Mouse (Mus musculus) left cerebral cortex, adult 11 months (tissue): Measurements from ENCODE around the gene Elp5.
A peak's percentile ranks its signal among the peaks of the same experiment; 100 is the strongest.

Experiments used
- DNase-seq: peaks from one replicate; pipeline ENCODE4 v3.0.0; 2022; ENCODE audit warnings: low spot score

Elp5 gene

DNA sequence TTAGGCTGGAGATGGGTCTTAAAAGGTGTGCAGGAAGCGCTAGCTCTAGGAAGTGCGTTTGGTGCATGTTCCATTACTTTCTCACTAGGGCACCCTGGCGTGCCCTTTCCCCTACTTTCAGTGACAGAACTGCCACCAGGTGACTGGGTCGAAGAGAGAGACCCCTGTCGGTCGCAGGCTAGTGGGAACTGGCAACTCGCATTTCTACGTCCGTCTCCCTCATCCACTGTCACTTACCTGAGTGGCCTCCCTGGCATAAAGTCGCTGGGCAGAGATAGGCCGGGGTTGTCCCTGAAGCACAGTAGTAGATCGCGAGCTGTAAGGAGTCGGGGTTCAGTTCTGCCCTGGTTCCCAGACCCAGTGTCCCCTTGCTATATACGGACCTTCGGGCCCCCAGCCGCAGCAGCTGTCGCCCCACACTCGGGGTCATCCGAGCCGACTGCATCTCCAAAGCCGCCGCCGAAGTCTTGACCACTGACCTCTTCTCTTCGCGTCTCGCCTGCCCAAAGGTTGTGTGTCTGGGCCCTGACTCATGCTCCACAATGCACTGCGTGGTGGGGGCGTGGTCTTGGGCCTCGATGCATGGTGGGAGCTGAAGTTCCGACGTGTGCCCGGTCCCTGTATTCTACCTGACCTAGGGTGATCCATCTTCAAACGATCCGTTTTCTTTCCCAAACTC is 32.7 kb upstream of the Elp5 start, which contains the start of gene Acadvl:
Gene Acadvl (minus strand): TSS at position 532 of the 679 bp plus-strand sequence.
- peak; percentile 82 for DNase-seq

DNA sequence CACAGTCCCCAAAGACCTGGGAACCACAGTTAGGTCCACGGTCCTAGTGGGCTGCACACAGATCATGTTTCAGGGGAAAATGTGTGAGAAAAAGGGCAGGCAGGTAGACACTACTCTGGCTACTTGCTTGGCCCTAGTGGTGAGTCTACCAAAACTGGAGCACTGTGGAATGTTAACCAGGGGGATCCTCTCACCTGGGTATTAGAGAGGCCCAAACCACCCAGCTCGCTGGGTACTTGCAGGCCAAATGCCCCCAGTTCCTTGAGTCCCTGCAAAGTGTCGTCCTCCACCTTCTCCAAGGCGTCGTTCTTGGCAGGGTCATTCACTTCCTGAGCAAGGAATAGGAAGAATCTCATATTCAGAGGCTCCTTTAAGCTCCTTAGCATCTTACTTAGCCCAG is 31.7 kb upstream of the Elp5 start:
- no peak for DNase-seq

DNA sequence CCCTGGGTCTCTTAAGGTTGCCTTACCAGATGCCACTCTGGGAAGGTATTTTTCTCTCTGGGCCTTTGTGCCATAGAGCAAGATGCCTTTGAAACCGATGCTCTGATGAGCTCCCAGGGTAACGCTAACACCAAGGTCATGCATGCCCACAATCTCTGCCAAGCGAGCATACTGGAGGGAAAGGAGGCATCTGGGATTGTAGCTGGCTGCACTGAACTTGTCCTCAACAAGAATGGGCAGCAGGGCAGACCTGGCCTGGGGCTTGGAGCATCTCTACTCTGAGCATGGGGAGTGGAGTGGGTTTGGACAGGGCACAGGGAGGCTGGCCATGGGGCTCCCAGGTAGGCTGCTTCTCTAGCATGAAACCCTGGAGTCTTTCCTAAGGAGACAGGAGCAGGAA is 31.1 kb upstream of the Elp5 start:
- DNase-seq = no peak

DNA sequence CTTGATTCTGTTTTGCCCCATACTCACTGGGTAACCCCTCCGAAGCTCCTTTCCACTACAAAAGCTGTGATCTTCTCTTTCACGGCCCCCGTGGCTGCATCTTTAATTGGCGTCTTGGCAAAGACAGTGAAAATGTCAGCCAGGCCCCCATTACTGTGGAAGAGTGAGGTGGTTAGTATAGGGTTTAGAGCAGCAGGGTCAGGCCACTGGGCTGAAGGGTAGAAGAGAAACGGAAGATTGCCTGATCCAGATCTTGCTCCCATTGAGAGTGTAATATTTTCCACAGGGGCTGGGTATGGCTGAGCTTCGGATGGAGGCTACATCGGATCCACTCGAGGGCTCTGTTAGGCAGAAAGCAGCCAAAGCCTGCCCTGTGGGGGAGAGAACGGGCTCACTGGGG is 30.6 kb upstream of the Elp5 start:
- DNase-seq = no peak

DNA sequence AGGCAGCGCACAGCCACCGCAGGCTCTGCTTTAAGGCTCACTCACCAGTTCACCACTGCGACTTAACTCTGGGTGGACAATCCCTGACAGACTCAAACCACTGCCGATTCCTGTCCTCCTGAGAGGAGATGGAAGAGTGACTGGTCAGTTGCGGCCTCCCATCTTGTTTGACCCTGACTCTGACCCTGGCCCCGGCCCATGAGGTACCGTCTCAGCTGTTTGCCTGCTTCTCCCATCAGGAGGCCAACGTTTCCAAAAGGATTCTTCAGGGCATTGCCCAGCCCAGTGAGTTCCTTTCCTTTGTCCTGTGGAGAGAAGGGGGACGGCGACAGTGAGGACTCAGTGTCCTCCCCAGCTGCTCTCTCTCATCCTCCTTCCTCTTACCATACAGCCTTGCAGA is 28.6 kb upstream of the Elp5 start:
- DNase-seq = no peak

DNA sequence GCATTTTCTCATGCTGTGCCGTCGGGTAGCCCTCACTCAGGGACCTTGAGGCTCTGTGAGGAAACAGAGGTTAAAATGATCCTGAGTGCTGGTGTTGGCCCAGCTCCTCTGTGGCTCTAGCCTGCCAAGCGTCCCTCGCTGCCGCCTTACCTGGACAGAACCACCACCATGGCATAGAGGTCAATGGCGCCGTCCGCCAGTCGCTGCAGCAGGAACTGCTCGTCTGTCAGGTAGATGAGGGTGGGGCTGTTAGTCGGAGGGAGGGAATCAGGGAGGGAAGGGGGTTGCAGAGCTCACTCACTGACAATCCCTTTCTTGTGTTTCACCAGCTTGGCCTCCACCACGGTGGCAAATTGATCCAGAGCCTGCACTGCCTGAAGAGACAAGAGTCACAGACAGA is 28.2 kb upstream of the Elp5 start:
- DNase-seq = no peak

DNA sequence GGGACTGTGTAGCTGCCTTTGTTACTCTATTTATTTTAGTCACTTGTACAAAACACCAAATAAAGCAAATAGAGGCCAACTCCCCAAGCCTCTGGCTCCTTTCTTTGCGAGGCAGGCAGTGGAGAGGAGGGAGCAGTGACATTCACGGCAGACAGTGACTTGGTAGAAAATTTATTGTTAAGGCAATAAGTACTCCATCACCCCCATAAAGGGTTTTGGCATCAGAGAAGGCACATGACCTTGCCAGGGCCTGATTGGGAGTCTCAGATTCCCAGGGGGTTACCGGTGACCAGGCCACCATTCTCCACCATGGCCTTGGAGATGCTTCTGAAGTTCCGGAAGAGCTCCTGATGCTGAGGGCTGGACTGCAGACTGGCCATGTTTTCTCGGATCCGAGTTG is 27.7 kb upstream of the Elp5 start:
- no peak for DNase-seq

DNA sequence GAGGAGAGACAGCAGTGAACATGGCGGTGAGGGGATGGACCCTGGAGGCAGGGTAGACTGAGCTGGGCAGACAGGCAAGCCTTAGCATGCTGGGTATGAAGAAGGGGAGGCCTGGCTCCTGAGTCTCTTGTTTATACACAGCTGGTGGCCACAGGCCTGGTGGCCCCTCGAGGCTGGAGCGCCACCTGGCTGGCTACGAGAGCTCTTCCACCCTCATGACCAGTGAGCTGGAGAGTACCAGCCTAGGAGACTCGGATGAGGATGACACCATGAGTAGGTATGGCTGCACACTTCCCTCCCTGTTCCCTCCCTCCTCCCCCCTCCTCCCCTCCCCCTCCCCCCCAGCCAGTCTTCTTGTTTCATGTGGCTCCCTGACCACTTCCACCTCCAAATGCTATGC is 23.2 kb upstream of the Elp5 start:
- no peak for DNase-seq

DNA sequence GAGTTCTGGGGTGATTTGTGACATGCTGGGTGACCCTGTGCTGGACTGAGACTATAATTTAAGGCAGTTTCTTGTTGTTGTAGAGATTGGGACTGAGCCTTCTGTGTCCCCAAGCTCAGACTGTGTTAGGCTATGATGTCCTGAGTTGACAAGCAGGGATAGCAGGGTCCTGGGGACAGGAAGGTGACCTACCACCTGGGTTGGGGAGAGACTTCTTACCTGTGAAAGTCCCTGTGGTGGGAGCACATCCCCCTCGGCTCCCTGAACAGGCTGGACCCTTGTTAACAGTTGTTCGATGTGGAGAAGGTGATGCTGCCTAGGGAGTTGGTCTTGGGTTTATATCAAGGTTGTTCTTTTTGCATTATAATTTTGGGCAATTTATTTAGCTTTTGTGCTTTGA is 20.2 kb upstream of the Elp5 start:
- no peak for DNase-seq

DNA sequence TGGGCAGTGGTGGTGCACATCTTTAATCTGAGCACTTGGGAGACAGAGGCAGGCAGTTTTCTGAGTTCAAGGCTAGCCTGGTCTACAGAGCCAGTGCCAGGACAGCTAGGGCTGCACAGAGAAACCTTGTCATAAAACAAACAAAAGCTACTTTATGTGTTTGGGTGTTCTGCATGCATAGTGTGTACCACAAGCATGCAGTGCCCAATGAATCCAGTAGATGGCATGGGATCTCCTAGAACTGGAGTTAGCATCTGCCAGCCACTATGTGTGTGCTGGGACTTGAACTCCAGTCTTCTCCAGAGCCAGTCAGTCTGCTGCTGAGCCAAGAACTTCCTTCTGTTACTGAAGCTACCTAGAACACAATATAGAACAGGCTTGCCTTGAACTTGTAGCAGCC is 19.5 kb upstream of the Elp5 start:
- no peak for DNase-seq

DNA sequence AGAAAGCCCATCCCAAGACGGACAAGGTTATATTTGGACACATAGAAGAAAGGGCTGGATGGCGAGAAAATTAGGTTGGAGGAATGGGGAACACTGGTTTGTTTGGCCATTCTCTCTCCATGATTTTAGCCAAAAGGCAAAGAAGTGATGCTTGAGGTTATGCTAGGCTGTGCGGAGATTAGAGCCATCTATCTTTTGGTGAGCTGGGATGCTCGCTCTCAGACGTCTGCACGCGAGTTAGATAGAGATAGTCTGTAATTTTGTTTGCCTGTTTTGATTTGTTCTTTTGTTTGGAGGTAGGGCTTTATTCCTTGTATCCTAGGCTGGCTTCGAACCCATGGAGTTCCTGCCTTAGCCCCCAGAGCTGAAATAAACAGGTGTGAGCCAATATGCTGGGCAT is 18.8 kb upstream of the Elp5 start:
- no peak for DNase-seq

DNA sequence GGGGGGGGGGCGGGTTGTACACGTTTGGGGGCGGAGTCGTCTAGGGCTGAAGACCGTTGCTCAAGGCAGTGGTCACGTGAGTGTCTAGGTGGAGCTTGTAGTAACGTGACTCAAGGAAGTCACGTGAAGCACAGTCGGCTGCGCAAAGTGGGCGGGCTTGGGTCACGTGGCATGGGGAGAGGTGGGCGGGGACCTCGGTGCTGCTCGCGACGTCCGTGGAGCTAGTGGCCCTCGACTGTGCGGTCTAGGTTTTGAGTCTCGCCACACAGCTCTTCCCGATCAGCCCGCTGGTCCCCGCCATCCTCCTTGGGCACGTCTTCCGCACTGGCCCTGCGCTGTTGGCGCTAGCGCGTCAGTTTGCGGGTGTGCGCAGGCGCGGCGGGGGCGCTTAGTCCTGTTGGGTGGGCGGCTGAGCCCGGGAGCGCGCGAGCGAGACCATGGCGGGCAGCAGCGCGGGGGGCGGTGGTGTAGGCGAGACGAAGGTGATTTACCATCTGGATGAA is 18.1 kb upstream of the Elp5 start, which contains the start of gene Dvl2:
Gene Dvl2 (plus strand): TSS at position 200 of the 503 bp plus-strand sequence.
- peak; percentile 90 for DNase-seq

DNA sequence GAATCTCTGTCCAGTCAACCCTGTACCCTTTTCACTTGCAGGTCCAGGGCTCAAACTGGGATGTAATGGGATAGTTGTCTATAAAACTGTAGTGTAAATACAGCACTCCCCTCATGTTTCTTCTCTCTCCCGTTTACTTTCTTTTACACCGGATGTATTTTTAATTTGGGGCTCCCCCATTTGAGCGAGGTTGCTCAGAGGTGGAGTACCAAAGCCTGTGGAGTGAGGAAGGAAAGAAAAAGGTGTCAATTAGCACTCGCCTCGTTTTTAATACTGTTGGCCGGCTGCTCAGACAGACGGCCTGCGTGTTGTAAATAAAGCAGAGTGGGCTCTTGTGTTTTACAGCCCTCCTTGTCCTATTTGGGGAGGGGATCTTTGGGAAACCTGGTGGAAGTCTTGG is 17.3 kb upstream of the Elp5 start:
- DNase-seq = no peak

DNA sequence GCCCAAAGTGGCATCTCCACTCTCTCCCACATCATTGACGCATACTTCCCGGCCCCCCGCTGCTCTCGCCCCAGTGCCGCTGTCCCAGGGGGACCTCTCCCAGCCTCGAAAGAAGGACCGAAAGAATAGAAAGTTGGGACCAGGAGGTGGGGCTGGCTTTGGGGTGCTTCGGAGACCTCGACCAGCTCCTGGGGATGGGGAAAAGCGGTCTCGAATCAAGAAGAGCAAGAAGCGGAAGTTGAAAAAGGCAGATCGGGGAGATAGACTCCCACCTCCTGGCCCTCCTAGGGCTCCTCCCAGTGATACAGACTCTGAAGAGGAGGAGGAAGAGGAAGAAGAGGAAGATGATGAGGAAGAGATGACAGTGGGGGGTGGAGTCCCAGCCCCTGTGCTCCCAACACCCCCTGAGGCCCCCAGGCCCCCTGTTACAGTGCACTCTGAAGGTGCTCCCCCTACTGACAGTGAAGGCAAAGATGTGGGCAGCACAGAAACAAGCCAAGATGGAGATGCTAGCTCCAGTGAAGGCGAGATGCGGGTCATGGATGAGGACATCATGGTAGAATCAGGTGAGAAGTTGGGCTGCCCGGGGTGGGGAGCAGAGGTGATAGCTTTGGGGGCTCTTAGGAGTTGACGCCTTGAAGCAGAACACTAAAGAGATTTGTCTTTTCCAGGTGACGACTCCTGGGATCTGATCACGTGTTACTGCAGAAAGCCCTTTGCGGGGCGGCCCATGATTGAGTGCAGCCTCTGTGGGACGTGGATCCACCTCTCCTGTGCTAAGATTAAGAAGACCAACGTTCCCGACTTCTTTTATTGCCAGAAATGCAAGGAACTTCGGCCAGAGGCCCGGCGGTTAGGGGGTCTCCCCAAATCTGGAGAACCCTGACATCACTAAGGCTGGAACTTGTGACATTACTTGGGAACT is 16.5 kb upstream of the Elp5 start:
- DNase-seq = no peak

DNA sequence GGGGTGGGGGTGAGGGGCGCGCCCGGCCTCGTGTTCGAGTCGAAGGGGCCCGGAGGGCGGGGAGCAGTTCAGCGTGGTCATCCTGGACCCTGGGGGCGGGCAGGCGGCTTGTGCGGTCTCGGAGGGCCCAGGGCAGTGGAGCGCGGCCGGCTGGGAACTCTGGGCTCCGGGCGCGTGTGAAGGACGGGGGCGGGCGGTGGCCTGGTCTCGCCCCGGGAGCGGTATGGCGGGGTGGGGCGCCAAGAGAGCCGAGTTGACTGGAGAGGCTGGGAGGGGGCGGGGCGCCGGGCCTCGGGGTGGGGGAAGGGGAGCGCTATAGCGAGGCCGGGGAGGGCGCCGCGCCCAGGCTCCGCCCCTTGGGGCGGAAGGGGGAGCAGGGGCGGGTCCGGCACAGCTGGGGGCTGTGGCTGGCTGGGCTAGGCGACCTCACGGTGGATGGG is 14.8 kb upstream of the Elp5 start:
- peak; percentile 72 for DNase-seq

DNA sequence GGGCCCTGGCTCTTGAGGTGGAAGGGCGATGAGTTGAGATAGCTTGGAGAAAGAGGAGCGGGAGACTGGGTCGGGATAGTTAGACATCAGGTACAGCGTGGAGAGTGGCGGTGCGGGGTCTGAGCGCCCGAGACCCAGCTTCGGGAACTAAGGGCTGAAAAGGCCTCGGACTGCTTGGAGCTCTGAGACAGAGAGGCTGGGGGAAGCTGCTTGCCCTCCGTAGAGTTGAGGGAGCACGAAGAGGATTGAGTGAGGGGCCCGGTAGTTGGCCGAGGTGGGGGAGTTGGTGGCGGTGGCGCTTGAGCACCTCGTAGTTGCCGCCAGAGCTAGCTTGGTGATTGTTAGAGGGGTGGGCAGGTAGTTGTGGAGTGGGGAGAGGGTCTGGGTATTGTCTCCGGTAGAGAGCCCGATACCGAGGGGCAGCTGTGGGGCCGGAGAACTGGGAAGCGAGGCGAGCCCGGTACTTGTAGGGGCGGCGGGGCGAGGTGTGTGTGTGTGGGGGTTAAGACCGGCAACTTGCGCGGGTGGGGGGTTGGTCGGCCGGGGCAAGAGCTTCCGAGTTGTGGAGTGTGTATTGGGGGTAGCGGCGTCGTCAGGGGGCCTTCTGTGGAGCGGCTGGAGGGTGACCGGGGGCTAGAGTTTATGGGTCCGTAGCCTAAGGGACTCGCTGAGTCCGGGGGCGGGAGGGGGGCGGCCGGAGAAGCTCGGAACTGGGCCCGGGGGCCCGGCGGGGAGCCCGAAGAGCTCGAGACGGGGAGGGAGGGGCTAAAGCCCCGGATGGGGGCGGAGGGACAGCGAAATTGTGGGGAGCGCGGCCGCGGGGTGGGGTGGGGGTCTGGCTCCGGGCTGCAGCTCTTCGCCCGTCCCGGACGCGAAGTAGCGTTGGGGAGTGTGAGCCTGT is 14.1 kb upstream of the Elp5 start:
- no peak for DNase-seq

DNA sequence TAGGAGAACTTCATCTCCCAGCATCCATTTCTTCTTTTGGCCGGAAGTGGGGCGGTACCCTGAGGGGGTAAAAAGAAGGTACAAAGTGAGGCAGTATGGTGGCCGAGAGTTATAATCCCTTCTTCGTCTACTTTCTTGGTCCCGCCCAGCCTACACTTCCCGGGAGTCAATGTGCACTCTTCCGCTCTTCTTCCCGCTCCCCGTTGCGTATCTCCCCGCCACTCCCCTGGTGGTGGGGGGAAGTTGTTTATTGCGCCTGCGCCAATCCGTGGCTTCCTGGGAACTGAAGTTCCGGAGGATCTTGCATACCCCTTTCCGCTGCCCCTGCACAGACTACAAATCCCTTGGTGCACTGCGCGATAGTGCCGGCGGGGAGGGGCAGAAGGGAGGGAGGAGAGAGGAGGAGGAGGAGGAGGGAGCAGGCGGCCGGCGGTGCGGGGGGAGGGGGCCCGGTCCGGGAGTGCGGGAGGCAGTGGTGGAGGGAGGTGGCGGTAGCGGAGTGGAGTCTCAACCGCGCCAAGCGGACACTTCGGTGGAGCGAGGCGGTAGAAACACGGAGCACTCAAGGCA is 13.2 kb upstream of the Elp5 start, which contains the start of gene Phf23:
Gene Phf23 (plus strand): TSS at position 387 of the 570 bp plus-strand sequence.
- DNase-seq = peak; percentile 97

DNA sequence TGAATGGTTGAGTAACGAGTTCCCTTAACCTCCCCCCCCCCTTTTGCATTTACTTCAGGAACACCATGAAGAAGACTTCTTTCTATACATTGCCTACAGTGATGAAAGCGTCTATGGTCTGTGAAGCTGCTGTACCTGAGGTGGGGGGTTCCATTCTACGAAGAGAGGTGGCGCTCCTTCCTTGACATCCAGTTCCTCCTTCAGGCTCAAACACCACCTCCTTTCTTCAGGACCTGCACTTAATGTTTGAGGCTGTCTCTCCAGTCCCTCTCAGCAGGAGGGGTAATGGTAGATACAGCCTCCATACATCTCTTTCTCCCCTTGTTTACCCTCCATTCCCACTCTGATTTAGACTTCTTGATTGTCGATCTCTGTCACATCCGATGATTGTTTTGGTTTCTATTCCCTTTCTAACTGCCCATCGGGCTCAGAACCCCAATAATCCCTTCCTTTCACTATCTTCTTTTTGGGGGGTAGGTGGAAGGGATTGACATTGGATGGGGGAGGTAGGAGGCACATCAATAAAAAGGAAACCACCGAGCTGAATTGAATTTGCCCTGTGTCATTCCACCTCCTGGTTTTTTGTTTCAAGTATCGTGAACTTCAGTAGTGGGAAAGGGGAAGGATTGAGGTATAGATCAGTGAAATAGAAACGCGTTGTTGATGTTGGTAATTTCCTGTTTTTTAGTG is 12.2 kb upstream of the Elp5 start:
- no peak for DNase-seq

DNA sequence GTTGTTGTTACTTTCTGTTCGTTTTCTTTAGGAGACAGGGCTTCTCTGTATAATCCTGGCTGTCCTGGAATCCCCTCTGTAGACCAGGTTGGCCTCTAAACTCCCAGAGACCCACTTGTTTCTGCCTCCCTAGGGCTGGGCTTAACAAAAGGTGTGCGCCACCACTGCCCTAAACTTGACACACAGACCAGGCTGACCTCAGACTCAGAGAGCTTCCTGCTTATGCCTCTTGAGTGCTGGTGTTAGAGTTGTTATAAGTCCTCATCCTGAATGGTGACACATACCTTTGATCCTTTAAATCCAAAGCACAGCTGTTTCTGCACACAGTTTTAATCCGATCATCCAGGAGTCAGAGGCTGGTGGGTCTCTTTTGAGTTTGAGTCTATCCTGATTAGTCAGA is 10.6 kb upstream of the Elp5 start:
- no peak for DNase-seq

DNA sequence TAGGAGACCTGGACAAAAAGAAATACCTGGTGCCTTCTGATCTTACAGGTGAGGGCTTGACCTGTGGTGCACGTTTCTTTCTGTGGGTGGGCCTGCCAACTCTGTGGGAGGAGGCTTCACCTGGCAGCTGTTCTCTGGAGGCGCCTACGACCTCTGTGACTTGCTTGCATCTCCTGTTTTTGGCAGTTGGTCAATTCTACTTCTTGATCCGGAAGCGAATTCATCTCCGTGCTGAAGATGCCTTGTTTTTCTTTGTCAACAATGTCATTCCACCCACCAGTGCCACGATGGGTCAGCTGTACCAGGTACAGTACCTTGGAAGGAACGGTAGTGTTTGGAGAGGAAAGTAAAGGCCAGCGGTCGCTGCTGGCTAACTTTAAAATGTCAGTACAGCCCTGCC is 10.1 kb upstream of the Elp5 start:
- no peak for DNase-seq

DNA sequence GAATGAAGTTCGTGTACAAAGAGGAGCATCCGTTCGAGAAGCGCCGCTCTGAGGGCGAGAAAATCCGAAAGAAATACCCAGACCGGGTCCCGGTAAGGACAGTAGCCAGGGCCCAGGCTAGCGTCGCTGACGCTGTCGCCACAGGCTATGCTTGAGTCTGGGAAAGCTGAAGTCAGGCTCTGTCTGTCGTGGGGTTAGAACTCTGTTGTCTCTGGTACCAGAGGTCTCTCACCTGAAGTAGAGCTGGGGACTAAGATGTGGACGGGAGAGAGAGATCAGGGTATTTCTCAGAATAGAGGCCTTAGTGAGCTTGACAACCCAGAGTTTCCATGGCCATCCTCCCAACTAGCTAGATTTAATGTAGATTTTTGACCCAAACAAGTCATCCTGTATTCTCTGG is 9.4 kb upstream of the Elp5 start:
- DNase-seq = no peak
